Mouse (Mus musculus) kidney, postnatal 4 days (tissue): ENCODE results near the gene Trim45.

ENCODE experiments used
- DNase-seq, 2 experiments: peaks; one replicate each; pipeline ENCODE4 v3.0.0; 2021; ENCODE audit warnings: mixed read lengths in 2 of 2

Gene Trim45

DNA sequence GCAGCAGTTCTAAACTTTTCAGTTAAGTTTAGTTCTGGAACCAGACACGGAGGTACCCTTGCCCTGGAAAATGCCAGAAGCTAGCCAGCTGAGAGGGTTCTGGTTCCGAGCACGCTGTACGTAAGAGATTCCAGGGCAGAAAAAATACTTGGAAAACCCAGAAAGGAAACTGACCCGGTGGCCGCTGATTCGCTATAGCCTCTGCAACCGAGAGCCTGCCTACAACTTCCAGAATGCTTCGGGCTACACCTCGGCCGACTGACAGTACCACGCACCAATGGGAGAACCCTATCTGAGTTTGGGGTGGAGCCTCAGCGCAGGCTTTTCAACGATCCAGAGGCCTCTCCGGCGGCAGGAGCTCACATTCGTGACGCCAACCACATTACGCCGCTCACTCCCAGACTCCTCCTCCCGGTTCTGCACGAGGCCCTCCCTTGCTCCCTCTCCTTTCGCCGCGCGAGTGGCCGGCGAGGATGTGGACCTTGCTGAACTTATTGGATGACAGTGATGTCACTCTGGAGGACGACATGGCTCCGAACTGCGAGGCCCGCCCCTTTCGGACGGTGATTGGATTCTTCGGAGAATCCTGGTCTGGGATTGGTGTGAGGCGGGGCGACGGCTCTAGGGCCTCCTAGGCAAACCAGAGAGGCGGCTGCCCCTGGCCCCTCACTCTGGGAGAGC, at the start of gene Trim45:
Gene Trim45, plus strand, starts transcription at position 378 of the 681 bp plus-strand sequence.
- DNase-seq, result peak; percentile 97 to 99

DNA sequence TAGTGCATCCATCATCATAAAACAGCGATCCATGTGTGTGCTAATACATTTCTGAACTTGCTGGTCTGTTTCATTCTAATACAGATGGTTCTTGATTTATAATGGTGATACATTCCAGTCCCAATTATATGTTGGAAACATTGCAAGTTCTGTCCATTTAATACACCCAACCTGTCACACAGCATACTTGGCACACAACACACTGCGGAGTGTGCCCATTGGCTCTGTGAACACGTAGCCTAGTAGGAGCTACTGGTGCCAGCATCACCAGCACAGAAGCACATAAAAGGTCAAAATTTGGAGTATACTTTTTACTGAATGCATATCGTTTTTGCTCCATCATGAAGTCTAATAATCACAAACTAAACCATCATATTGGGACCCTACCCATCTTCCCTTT, 44.9 kb upstream of the Trim45 start:
- no peak for DNase-seq

DNA sequence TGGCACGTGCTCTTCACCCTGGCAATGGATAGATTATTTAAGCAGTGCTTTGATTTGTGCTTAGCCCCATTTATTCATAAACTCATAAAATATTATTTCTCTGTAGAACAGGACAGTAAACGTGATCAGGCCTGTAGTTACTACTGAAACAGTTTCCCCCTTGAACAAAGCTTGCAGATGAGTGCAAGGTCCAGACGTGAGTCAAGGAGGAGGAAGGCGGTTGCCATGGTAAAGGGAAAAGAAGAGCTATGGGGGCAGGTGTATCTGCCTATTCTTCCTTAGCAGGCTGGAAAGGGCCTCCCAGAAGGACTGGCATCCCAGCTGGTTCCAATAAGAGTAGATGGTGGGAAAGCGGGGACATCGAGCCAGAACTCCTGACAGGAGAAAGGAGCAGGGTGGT, 40.6 kb upstream of the Trim45 start:
- no peak for DNase-seq

DNA sequence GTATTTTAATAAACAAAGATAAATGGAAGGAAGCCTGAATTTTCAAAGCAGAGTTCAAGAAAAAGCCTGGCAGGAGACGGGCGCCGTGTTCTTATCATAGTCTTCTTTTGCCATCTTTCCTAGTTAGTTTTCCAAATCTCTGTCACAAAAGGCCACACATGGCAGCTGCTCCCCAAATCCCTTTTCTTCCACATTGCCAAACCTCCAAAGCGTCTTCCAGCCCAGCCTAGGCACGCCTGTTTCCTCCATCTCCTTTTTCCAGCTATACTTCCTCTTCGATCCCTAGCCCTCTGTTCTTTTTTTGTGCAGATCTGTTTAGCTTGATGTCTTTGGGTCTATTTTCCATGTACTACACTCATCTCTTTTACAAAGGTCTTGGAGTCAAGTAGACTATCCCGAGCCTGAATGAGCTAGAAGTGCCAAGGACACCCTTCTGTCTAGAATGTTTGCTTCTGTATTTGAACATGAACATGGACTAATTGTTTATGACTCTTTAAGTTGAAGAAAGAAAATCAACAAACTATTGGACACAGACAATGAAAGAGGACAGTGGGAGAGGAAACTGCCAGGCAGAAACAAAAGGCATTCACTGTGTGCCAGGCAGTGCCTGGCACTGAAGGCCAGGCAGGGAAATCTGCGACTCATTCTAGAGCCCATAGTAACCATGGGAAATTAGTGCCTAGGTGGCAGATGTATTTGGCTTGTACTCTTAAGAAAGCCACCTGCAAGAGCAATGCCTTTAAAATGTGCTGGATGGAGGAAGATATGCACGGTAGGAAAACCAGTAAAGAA, 40.0 kb upstream of the Trim45 start:
- DNase-seq, result no peak

DNA sequence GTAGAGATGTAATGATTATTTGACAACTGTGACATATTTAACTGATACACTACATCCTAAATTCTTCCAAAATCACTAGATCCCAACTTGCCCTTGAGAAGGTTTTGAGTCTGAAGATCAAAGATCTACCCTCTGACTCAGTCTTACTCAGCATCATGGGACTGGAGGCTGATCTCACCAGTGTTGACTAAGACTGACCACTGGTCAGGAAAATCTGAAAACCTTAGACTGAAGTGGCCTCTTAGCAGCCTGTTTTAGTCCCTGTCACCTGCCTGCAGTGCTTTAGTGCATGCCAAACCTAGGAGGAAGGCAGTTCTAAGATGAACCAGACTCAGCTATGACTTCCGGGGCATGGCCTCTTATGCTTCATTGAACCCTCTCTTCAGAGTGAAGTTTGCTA, 32.8 kb upstream of the Trim45 start:
- no peak for DNase-seq

DNA sequence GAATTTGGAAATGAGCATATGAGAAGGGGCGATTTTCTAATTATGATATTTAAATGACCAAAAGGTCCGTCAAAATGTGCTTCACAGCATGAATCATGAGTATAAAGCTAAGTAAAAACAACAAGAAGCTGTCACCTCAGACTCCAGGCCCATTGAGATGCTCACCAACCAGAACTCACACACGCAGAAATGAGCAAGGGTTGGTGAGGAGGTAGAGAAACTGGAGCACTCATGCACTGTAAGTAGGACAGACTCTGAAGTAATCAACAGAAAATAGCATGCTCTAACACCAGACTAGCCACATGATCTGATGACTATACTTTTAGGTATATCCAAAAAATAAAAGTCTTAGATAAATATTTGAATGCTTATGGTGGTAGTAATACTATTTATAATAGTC, 31.6 kb upstream of the Trim45 start:
- no peak for DNase-seq

DNA sequence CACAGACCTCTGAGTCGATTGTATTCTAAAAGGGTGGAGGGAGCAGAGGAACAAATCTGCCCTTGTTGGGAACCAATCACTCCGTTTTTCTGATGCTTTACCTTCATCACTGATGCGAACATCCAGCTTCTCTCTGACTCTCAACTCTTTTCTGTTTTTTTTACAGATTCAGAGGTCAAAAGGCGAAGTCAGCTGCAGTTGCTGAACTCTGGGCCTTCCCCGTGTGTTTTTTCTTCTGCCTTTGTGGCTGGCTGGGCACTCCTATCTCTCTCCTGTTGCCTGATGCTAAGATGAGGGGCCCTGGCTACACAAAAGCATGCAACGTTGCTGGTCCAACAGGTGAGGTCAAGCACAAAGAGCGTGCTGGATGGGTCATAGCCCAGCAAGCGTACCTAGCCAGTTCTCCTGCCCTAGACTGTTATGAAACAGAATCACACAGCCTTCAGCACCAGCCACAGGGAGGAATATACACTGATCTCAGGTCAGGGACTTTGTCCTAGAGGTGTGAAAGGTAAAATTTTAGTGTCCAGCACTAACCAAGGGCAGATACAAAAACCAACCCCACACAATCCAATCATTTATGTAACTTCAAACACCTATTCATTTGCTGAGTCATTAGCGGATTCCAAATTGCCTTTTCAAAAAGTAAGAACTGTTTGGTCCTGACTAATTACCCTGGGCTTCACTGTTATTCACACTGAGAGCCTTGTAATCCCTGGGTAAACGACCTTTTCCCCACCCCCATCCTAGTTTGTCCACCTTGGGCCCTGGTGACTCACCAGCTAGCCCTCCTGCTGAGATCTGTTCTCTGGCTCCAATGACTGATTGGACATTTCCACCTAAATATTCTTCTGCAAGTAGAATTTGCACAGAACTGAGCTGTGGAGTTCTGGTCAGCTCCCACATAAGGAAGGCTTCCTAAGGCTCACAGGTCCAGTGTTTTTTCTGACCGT, 29.3 kb upstream of the Trim45 start:
- DNase-seq, result no peak

DNA sequence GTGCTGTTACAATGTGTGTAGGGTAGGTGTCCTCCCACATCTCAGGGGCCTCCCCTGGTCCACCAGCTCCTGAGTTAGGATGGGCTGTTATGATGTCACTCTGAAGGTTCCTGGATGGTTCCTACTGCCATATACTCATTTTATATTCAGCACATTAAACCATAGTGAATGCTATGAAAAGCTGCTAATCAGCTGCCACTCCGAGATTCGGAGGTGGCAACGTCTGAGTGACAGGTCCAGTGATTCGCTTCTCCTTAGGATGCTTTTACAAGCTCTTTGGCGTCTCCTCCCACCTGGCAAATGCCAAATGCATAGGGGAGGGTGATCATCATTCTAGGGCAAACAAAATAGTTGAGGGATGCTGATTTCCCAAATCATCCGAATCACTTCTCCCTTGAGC, 26.5 kb upstream of the Trim45 start:
- no peak for DNase-seq

DNA sequence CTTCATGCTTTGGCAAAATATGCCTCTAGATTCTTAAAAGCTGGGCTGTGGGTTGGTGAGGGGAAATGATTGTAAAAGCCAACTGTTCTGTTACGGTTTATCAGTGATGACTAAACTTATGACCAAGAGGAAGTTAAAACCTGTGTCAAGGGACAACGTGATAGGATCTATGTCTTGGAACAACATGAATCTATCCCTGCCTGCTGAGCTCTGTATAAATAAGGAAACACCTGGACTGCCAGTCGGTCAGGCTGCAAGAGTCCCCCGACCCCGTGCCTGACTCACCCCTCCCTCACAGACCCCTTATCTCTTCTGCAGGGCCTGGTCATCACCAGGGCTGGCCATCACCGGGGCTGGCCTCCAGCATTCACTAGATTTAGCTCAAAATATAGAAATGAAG, 15.9 kb upstream of the Trim45 start:
- no peak for DNase-seq

DNA sequence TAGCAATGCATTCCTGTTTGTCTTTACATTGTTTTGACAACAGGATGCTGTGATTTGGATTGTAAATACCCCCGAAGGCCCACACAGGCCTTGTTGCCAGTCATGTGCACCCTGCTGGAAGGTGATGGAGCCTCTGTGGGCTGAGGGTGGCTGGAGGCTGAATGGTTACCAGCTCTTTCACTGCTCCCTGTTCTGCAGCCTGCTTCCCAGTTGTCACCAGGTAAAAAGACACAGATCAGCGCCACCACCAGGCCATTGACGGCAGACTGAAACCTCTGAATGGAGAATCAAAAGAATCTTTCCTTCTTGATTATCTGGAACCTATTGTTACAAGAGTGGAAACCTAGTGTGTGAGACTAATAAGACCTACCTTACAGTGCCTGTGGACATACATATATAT, 15.1 kb upstream of the Trim45 start:
- DNase-seq, result peak; percentile 49 to 60

DNA sequence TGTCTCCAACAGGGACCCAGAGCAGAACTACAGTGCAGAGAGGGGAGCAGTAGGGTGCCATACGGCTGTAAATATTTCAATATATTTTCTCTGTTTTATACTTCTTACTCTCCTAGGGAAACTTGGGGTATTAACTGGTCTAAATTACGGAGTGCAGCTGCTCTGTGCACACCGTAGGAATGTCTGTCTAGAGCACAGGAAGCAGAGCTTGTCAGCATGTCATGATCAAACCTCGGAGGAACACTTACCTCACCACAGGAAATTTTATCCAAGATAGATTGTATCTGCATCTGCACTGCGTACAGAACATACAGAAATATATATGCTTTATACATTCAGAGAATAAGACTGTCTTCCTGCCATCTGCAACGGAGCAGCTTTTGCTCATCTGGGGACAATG, 13.4 kb upstream of the Trim45 start:
- no peak for DNase-seq

DNA sequence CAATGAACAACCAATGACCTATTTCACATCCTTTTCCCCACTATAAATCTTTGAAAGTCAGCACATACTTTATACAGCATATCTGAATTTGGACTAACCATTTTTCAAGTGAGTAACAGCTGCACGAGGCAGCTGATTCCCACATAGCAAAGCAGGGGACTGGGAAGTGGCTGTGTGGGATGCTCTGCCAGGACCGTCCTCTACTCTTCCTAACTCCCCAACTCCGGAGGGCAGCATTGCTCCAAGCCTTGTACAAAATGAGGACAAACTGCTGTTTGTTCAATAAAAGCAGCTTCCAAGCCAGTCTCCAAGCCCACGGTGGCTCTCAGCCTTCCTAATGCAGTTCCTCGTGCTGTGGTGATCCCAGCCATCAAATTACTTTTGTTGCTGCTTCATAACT, 11.4 kb upstream of the Trim45 start:
- peak; percentile 34 to 55 for DNase-seq

DNA sequence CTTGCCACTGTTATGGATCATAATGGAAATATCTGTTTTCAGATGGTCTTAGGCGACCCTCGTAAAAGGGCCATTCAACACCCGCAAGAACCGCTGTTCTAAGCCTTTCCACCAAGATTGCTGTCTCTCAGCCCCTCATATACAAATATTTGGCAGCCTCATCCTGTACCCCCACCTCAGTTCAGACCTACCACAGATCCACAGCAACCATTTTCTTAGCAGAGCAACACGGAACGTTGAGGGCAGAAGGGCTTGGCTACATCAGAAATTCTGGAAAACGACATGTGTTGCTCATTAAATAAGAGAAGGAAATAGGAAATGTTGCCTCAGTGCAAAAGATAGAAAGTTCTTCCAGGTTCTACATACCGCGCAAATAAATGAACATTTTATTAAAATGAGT, 11.0 kb upstream of the Trim45 start:
- DNase-seq, result no peak

DNA sequence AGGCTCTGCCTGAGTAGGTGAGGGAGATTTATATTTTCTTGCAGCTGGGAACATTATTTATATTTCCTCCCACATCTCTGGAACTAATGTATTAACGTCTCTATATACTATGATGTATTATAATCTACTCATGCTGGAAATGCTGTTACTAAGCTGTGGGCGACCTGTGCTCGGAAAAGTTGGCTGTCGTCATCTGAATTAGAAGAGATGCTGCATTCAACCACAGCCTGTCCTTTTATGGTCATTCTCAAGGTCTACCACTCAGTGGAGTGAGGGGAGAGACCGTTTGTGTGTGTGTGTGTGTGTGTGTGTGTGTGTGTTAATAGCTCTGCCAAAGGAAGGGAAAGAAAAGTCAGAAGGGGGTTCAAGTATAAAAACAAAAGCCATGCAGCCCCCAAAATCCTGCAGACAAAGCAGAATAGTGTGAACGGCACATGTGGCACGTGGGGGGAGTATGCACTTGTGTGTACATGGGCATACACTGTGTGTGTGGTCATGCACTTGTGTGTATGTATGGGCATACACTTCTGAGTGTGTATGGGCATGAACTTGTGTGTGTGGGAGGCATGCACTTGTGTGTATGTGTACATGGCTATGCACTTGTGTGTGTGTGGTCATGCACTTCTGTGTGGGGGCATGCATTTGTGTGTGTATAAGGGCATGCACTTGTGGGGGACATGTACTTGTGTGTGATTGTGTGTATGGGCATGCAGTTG, 10.3 kb upstream of the Trim45 start:
- DNase-seq, result peak; percentile 25 to 31

DNA sequence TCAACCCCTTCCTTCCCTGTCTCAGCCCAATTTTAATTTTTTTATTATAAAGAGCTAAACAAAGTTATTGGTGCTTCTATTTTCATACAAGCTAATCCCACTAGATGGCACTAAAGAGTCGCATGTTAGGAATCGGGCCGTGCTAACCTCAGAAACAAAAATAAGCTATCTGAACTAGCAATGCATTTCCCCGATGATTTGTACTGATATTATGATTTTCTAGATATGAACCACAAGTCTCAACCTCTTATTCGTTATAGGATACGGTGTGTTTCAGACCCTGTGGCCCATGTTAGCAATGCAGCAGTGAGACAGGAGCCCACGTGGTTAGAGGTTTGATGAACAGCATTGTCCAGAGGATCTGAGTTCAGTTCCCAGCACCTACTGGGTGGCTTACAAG, 5.2 kb upstream of the Trim45 start:
- peak in 1 of 2 experiments; percentile 37 for DNase-seq

DNA sequence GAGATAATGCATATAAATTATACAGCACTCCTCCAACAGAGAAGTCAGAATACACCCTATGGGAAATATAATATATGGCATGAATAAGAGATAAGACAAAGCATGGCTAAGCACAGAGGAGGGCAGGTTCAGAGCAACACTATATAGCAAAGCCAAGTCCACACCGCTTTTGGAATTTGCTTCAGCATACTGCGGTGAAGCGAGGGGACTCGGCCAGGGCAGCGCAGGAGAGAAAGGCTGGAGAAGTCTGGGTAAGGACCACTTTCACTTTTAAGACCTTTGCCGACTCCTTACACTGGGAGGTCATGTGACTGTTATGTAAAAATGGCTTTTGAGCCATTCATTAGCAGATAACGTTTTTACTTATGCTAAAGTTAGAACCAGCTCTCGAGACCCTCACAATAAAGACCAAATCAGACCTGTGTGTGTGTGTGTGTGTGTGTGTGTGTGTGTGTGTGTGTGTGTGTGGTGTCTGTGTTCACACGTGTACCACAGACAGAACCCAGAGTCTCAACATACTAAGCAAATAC, 1.3 kb upstream of the Trim45 start:
- no peak for DNase-seq

DNA sequence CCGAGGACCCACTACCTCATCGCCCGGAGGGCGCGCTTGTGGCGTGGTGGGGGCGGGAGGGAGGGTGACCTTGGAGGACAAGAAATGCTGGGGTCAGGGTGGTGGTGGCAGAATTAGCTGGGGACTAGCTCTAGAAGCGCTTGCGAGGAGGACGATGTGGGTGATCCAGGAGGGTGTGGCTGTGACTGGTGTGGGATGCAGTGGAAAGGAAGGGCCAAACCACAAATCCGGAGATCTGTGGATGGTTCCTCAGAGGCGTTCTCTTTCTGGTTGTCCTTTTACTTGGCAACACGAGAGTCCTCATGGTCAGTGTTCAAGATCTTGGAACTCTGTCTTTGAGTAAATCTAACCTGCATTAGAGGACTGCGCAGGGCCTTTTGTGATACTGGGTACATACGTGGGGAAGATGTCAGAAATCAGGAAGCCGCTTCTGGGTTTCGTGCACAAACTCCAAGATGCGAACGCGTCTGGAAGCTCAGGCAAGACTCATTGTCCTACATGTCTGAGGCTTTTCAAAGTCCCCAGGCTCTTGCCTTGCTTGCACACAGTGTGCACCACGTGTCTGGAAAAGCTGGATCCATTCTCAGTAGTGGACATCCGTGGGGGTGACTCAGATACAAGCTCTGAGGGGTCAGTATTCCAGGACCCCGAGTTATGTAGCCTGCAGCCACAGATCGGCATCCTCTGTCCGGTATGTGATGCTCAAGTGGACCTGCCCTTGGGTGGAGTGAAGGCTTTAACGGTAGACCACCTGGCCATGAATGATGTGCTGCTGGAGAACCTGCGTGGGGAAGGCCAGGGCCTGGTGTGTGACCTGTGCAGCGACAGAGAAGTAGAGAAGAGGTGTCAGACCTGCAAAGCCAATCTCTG, 739 bp downstream of the Trim45 start:
- DNase-seq, result peak in 1 of 2 experiments; percentile 21

DNA sequence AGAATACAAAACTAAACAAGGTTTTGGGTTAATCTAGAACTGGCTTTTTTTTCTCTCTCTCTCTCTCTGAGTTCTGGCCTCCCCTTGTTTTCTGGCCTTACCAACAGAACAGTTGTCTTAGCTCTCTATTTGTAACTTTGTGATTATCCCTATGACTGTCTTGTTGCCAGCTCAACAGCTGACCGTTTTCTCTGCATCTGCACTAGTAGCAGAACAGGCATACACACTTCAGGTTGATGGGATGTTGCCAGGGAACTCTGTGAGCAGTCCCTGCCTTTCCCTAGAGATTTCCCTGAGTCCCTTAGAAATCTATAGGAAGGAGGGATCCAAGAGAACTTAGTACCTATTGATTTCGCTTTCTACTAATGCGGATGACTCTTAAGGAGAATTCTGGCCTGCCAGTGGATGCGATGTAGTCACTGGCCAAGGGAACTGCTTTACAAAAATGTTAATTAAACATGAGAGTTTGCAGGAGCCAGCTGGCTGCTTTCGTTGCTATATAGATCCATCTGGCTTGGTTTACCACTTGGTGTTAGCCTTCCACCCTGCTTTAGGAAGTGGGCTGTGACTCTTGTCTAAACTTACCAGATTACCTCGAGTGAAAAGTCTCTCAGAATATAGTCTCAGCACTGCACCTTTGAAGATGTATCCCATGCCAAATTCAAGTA, 2.2 kb downstream of the Trim45 start:
- no peak for DNase-seq

DNA sequence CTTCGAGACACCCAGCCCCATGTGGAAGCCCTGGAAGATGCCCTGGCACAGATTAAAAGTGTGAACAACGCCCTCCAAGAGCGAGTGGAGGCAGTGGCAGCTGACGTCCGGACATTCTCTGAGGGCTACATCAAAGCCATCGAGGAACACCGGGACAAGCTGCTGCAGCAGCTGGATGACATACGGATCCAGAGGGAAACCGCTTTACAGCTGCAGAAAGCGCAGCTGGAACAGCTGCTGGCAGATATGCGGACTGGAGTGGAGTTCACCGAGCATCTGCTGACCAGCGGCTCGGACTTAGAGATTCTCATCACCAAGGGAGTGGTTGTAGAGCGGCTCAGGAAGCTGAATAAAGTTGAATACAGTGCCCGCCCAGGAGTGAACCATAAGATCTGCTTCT, 3.2 kb downstream of the Trim45 start:
- peak; percentile 22 to 49 for DNase-seq

DNA sequence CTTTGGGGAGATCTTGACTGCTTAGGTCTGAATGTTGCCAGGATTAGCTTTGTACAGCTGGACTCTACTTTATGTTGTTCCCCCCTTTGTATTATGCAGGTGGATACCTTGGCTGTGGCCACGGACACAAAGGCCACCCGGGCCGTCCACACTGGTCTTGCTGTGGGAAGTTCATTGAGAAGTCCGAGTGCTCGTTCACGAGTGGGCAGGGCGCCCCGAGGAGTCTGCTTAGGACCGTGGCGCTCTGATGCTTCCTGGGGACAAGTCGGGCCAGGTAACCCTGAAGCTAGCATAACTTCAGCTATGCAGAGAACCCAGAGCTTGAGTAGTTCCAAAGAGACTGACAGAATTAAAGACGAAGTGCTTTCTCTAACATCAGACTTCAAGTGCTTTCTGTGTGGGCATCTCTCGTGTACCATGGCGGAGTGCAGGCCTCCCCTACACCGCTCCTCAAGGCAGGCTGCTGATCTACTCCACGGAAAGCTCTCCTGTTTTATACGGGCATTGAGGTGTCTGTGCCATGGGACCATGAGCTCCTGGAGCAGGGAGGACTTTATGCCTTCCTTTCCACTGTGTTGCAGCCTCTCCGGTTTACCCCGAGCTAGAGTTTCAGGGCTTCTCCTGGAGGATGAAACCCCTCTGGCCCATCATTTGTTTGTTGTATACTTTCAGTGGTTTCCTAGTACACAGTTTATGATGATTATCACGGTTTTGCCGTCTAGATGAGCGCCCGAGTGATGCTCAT, 9.5 kb downstream of the Trim45 start:
- DNase-seq, result no peak
